Mouse (Mus musculus): ENCODE data around the gene Galnt6. TPM values are rescaled to one million over a fixed set of nuclear protein-coding genes. Genes with fewer than 3 reads are reported as not detected.

Galnt6 gene
- total RNA-seq, 2 experiments from 2014 or later, result 15.1 to 17.7 TPM

GRCm38 (mm10) chr15:100722026-100722425 lies 7.2 kb downstream of the Galnt6 start:
- no peak for DNase-seq (ENCODE audit: low spot score in 2 of 2)

GRCm38 (mm10) chr15:100721445-100721844 lies 7.7 kb downstream of the Galnt6 start:
- no peak for DNase-seq (ENCODE audit: low spot score in 2 of 2)

GRCm38 (mm10) chr15:100720066-100720465 lies 9.1 kb downstream of the Galnt6 start:
- DNase-seq (ENCODE audit: low spot score in 2 of 2), result no peak

- DNase-seq (ENCODE audit: low spot score in 2 of 2), result no peak
Measured at GRCm38 (mm10) chr15:100719217-100719616, 10.0 kb downstream of the Galnt6 start.

- no peak for DNase-seq (ENCODE audit: low spot score in 2 of 2)
Measured at GRCm38 (mm10) chr15:100718572-100718971, 10.6 kb downstream of the Galnt6 start.

GRCm38 (mm10) chr15:100717933-100718332 lies 11.2 kb downstream of the Galnt6 start:
- DNase-seq (ENCODE audit: low spot score in 2 of 2), result no peak

- DNase-seq (ENCODE audit: low spot score in 2 of 2), result no peak
Measured at GRCm38 (mm10) chr15:100715399-100715993, 13.7 kb downstream of the Galnt6 start.

GRCm38 (mm10) chr15:100714470-100714869 lies 14.7 kb downstream of the Galnt6 start:
- no peak for DNase-seq (ENCODE audit: low spot score in 2 of 2)

GRCm38 (mm10) chr15:100710838-100711237 lies 18.3 kb downstream of the Galnt6 start:
- no peak for DNase-seq (ENCODE audit: low spot score in 2 of 2)

GRCm38 (mm10) chr15:100708433-100709078 lies 20.6 kb downstream of the Galnt6 start:
- no peak for DNase-seq (ENCODE audit: low spot score in 2 of 2)

GRCm38 (mm10) chr15:100706226-100706625 lies 22.9 kb downstream of the Galnt6 start:
- DNase-seq (ENCODE audit: low spot score in 2 of 2), result no peak

- no peak for DNase-seq (ENCODE audit: low spot score in 2 of 2)
Measured at GRCm38 (mm10) chr15:100705376-100705775, 23.8 kb downstream of the Galnt6 start.

- DNase-seq (ENCODE audit: low spot score in 2 of 2), result no peak
Measured at GRCm38 (mm10) chr15:100703913-100704312, 25.3 kb downstream of the Galnt6 start.

- no peak for DNase-seq (ENCODE audit: low spot score in 2 of 2)
Measured at GRCm38 (mm10) chr15:100701856-100702255, 27.3 kb downstream of the Galnt6 start.

GRCm38 (mm10) chr15:100701108-100701507 lies 28.1 kb downstream of the Galnt6 start:
- no peak for DNase-seq (ENCODE audit: low spot score in 2 of 2)

- DNase-seq (ENCODE audit: low spot score in 2 of 2), result no peak
Measured at GRCm38 (mm10) chr15:100700424-100700823, 28.8 kb downstream of the Galnt6 start.

GRCm38 (mm10) chr15:100699386-100699785 lies 29.8 kb downstream of the Galnt6 start:
- no peak for DNase-seq (ENCODE audit: low spot score in 2 of 2)

GRCm38 (mm10) chr15:100698078-100698477 lies 31.1 kb downstream of the Galnt6 start:
- DNase-seq (ENCODE audit: low spot score in 2 of 2), result no peak

GRCm38 (mm10) chr15:100694406-100694805 lies 34.8 kb downstream of the Galnt6 start:
- DNase-seq (ENCODE audit: low spot score in 2 of 2), result no peak

GRCm38 (mm10) chr15:100691990-100692389 lies 37.2 kb downstream of the Galnt6 start:
- no peak for DNase-seq (ENCODE audit: low spot score in 2 of 2)

- no peak for DNase-seq (ENCODE audit: low spot score in 2 of 2)
Measured at GRCm38 (mm10) chr15:100687430-100687971, 41.7 kb downstream of the Galnt6 start, which contains the start of gene Cela1. Gene Cela1, minus strand, starts transcription at chr15:100687921.

GRCm38 (mm10) chr15:100686989-100687388 lies 42.2 kb downstream of the Galnt6 start:
- DNase-seq (ENCODE audit: low spot score in 2 of 2), result peak in 1 of 2 experiments; percentile 28

- no peak for DNase-seq (ENCODE audit: low spot score in 2 of 2)
Measured at GRCm38 (mm10) chr15:100686434-100686833, 42.7 kb downstream of the Galnt6 start.

Data from adrenal gland, postnatal 4 days (tissue).